Mouse (Mus musculus) spleen, adult 2 months (tissue): ENCODE results near the gene Syngr1.

Experiments used
- CTCF ChIP-seq: fragments of 200-500 bp; IDR thresholded peaks from 2 replicates; pipeline ENCODE4 v1.5.1; 2011; ENCODE audit warnings: mild to moderate bottlenecking, inconsistent platforms; ENCODE audit not compliant: insufficient read depth, insufficient read length, insufficient replicate concordance; ENCODE audit errors: extremely low read depth
- POLR2A ChIP-seq: fragments of 200-500 bp; IDR thresholded peaks from 2 replicates; pipeline ENCODE4 v1.6.1; 2011; ENCODE audit warnings: low read depth, low read length, inconsistent platforms

GRCm38 (mm10) chr15:80142130-80142529 lies 51.0 kb downstream of the Syngr1 start:
- TF ChIP-seq CTCF: no peak
- no peak for TF ChIP-seq POLR2A
